Comparison of ENCODE assay signal across 8 mouse cellular contexts in genomic region chr10:99106703-99107631, GRCm38 (mm10). TPM values are rescaled to one million over a fixed set of nuclear protein-coding genes. Genes with fewer than 3 reads are reported as not detected.
DNase-seq lines count a peak whose midpoint lies in the region; ATAC-seq and TF ChIP-seq lines count a peak whose summit lies in the region.

Gene Poc1b, plus strand, starts transcription at chr10:99107036.

- WGBS in hindbrain, embryonic 15.5 days, result under 1% methylated on average over 100 of the region's 106 CpGs

- intact Hi-C loops in left cerebral cortex, adult 2 months (cut with DNase I), result loop anchor here (2.0 to 5.0 kb wide), 3 partner anchors 45 to 512 kb away; partner anchors contain the start of gene Dusp6

- peak within 1 kb of the TSS; percentile 89 for H3K4me2 ChIP-seq in hindbrain, embryonic 15.5 days

- peaks cover 41% of the 10 kb centered on the region for H3K4me1 ChIP-seq in hindbrain, embryonic 15.5 days (replicated peaks)

- TF ChIP-seq CTCF in left cerebral cortex, adult 2 months (IDR thresholded peaks at IDR 0.05), result no peak

- ATAC-seq in hindbrain, embryonic 15.5 days (ENCODE audit: low FRiP score, low read depth), result peak; percentile 96
- ATAC-seq in megakaryocyte, adult 5-6 weeks (ENCODE audit: poor library complexity, severe bottlenecking), result peak; percentile 65

- peak; percentile 48 for DNase-seq in WW6 (ENCODE audit: low read depth, low spot score)
- DNase-seq in cerebellum, postnatal 25 days, result peak; percentile 93
- DNase-seq in frontal cortex, postnatal 36 days (ENCODE audit: low spot score in 2 of 2), result peak; percentile 76 to 79
- peak; percentile 82 to 84 for DNase-seq in left cerebral cortex, adult 2 months (ENCODE audit: extremely low spot score in 1 of 2, low spot score in 2 of 2)
- DNase-seq in right cerebral cortex, adult 2 months (ENCODE audit: low spot score in 2 of 2), result peak; percentile 76 to 84
- peak; percentile 43 for DNase-seq in urinary bladder, postnatal 10 days (ENCODE audit: low spot score)

- peak within 1 kb of the TSS; percentile 89 for H3K27ac ChIP-seq in hindbrain, embryonic 15.5 days (replicated peaks)
- H3K27ac ChIP-seq in left cerebral cortex, adult 2 months, result peak within 1 kb of the TSS; percentile 96

- peak within 1 kb of the TSS; percentile 63 for H3K9ac ChIP-seq in hindbrain, embryonic 15.5 days

- peak within 1 kb of the TSS; percentile 64 for H3K4me3 ChIP-seq in hindbrain, embryonic 15.5 days
- H3K4me3 ChIP-seq in left cerebral cortex, adult 2 months, result peak within 1 kb of the TSS; percentile 88

- peaks cover 9% of the 10 kb centered on the region; the same call in 1 of the 2 replicates for H3K36me3 ChIP-seq in hindbrain, embryonic 15.5 days

- no peaks in the 10 kb centered on the region for H3K9me3 ChIP-seq in hindbrain, embryonic 15.5 days

- H3K27me3 ChIP-seq in hindbrain, embryonic 15.5 days, result no peaks in the 10 kb centered on the region

RNA-seq across cellular contexts. Expression of gene Poc1b, which starts in this region (rescaled TPM):
- 11.5 and 15.4 TPM in 2 replicates for polyA plus RNA-seq in hindbrain, embryonic 15.5 days (2015; fragmentation: Nextera tagmentation; extraction: Ambion mirVana)
- 1 to 10 TPM; 5.8 to 8.4 TPM for total RNA-seq in left cerebral cortex, adult 2 months (2021)
- total RNA-seq in megakaryocyte, adult 5-6 weeks (2015), result 18.5 and 22.2 TPM in 2 replicates
- 9.0 and 9.1 TPM in 2 replicates for total RNA-seq in megakaryocyte, adult 5-6 weeks (2017)

Comparison
In these comparisons a context has a peak if more than half of its experiments do, and no peak if none do; other contexts are left out.
1. Peak in every context shown above with its lines: DNase-seq, ATAC-seq, H3K4me3 ChIP-seq and H3K27ac ChIP-seq.
2. DNase-seq: peak in every context shown above with its lines; median percentile 93 in cerebellum, postnatal 25 days; 83 in left cerebral cortex, adult 2 months; 80 in right cerebral cortex, adult 2 months; 78 in frontal cortex, postnatal 36 days; 48 in WW6; 43 in urinary bladder, postnatal 10 days.